Mouse (Mus musculus): ENCODE results near the gene Scfd2. TPM values are rescaled to one million over a fixed set of nuclear protein-coding genes. Genes with fewer than 3 reads are reported as not detected.
A peak's percentile ranks its signal among the peaks of the same experiment; 100 is the strongest.

Scfd2 gene
- polyA plus RNA-seq, 1 experiment = 22.7 TPM

DNA sequence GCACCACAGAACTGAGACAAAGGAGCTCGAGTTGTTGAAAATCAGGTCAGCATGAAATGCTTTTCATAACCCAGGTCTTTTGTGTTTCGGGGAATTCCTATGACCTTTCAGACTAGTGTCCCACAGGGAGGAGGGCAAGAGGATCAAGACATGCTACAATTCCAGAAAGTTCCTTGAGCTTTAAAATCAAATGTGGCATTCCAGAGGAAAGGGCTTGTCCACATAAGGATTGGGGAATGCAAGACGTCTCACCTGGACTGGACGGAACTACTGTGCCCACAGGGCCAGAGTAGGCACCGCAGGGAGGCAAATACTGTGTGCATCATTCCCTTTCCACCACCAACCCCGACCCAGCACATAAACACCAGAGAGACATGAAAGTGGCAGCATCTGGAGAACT, 266.4 kb downstream of the Scfd2 start:
- TF ChIP-seq POLR2A (IDR thresholded peaks at IDR 0.05; ENCODE audit: extremely low read depth, insufficient read depth, low read length) (no peak), CTCF (IDR thresholded peaks at IDR 0.05; ENCODE audit: extremely low read depth, insufficient read depth, low read length) (no peak)
- H3K4me1 ChIP-seq (ENCODE audit: control insufficient read depth, insufficient read depth, low read length) = peaks cover 9% of the 10 kb centered on the region
- no peak overlapping the region for H3K27ac ChIP-seq (ENCODE audit: insufficient read depth, low read length)
- H3K4me3 ChIP-seq (ENCODE audit: insufficient read depth, low read length) = no peak overlapping the region

DNA sequence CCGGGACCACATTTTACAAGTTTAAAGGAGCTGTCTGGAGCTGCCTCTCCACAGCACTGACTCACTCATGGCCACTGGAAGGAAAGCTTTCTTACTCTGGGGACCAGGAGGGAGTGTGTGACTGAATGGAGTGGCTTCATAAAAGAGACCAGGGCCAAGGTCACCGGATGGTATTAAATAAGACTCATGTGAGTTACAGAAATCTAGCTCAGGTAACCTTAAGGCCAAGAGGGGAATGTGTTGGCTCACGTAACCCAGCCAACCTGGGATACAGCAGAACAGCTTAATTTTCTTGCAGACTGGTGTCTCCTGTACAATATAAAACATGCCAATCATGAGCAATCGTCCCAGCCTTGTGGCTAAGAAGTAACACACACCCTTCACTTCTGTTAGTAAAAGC, 267.0 kb downstream of the Scfd2 start:
- Histone ChIP-seq H3K4me1 (ENCODE audit: control insufficient read depth, insufficient read depth, low read length) (peaks cover 10% of the 10 kb centered on the region), H3K27ac (ENCODE audit: insufficient read depth, low read length) (no peak overlapping the region), H3K4me3 (ENCODE audit: insufficient read depth, low read length) (no peak overlapping the region)
- TF ChIP-seq POLR2A (IDR thresholded peaks at IDR 0.05; ENCODE audit: extremely low read depth, insufficient read depth, low read length) (no peak), CTCF (IDR thresholded peaks at IDR 0.05; ENCODE audit: extremely low read depth, insufficient read depth, low read length) (no peak)

DNA sequence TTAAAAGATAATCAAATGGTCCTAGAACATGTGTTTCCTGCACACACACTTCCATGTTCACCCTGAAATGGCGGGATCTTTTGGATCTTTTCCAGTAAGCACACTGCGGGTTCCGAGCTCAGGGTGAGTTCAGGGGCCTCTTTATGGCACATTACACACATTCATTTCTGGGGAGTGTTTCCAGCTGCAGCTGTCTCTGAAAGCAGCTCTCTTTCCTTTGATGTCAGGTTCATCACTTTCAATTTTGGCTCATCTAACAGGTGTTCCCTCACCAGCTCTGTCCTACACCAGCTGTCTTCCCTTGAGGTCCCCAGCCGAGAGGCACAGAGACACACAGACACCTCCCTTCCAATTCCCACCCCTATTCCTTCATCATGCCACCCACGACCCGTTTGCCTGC, 270.5 kb downstream of the Scfd2 start:
- Histone ChIP-seq H3K27ac (ENCODE audit: insufficient read depth, low read length) (peak overlapping the region; percentile 63), H3K4me3 (ENCODE audit: insufficient read depth, low read length) (no peak overlapping the region), H3K4me1 (ENCODE audit: control insufficient read depth, insufficient read depth, low read length) (peaks cover 12% of the 10 kb centered on the region)
- no peak for TF ChIP-seq CTCF (IDR thresholded peaks at IDR 0.05; ENCODE audit: extremely low read depth, insufficient read depth, low read length)
- no peak for TF ChIP-seq POLR2A (IDR thresholded peaks at IDR 0.05; ENCODE audit: extremely low read depth, insufficient read depth, low read length)

DNA sequence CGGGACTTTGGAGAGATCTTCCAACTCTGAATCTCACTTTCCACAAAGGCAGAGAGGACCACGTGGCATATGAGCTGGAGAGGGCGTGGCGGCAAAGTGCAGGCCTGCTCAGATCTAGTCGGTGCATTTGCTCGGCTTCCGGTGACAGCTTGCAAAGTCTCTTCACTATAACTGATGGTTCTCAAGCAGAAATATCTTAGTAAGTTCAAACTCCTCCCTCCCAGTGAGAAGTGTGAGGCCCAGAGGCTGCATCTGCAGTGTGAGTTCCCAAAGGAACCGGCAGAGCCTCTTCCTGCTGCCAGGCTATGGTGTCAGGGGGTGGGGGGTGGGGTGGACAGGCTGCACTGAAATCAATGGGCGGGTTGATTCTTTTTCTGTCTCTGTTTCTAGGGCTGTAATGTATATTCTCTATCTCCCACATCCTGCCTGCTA, 271.2 kb downstream of the Scfd2 start:
- H3K4me1 ChIP-seq (ENCODE audit: control insufficient read depth, insufficient read depth, low read length) = peaks cover 14% of the 10 kb centered on the region
- no peak for TF ChIP-seq POLR2A (IDR thresholded peaks at IDR 0.05; ENCODE audit: extremely low read depth, insufficient read depth, low read length)
- no peak for TF ChIP-seq CTCF (IDR thresholded peaks at IDR 0.05; ENCODE audit: extremely low read depth, insufficient read depth, low read length)
- no peak overlapping the region for H3K27ac ChIP-seq (ENCODE audit: insufficient read depth, low read length)
- H3K4me3 ChIP-seq (ENCODE audit: insufficient read depth, low read length) = no peak overlapping the region

DNA sequence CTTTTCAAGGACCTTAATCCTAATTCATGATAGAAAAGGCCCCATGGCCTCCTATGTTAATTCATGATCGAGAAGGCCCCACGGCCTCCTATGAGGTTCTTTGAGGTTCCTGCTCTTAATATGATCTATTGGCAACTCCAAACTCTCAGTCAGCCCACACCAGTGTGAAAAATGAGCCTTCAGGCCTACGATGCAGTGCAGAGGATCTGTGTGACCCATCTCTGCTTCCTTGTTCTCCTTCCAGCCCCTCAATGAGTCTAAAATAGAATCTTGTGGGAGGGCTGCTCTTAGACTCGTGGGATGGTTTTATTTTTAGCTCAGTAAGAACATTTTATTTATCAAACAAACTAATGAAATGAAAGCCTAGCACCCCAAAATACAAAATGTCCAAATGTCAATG, 274.9 kb downstream of the Scfd2 start:
- Histone ChIP-seq H3K4me1 (ENCODE audit: control insufficient read depth, insufficient read depth, low read length) (peaks cover 18% of the 10 kb centered on the region), H3K27ac (ENCODE audit: insufficient read depth, low read length) (no peak overlapping the region), H3K4me3 (ENCODE audit: insufficient read depth, low read length) (no peak overlapping the region)
- TF ChIP-seq POLR2A (IDR thresholded peaks at IDR 0.05; ENCODE audit: extremely low read depth, insufficient read depth, low read length) (no peak), CTCF (IDR thresholded peaks at IDR 0.05; ENCODE audit: extremely low read depth, insufficient read depth, low read length) (no peak)

DNA sequence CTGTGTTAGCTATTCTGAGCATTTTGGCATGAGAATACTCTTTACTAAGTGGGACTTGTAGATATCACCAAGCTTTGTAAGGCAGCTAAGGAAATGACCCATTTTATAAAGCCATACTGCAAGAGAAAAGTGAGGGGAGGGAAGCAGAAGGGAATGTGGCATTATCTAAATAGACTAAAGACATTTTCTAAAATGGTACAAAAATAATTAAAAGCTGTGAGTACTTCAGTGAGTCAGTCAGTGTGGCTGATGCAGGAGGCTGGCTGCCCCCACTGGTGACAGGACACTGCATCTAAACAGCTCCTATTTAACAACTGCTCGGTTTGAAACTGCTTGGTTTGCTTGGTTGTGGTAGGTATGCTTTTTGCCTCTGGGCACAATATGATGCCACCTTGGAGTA, 276.6 kb downstream of the Scfd2 start:
- Histone ChIP-seq H3K27ac (ENCODE audit: insufficient read depth, low read length) (peak overlapping the region; percentile 72), H3K4me3 (ENCODE audit: insufficient read depth, low read length) (no peak overlapping the region), H3K4me1 (ENCODE audit: control insufficient read depth, insufficient read depth, low read length) (peaks cover 16% of the 10 kb centered on the region)
- TF ChIP-seq POLR2A (IDR thresholded peaks at IDR 0.05; ENCODE audit: extremely low read depth, insufficient read depth, low read length) = no peak
- no peak for TF ChIP-seq CTCF (IDR thresholded peaks at IDR 0.05; ENCODE audit: extremely low read depth, insufficient read depth, low read length)

DNA sequence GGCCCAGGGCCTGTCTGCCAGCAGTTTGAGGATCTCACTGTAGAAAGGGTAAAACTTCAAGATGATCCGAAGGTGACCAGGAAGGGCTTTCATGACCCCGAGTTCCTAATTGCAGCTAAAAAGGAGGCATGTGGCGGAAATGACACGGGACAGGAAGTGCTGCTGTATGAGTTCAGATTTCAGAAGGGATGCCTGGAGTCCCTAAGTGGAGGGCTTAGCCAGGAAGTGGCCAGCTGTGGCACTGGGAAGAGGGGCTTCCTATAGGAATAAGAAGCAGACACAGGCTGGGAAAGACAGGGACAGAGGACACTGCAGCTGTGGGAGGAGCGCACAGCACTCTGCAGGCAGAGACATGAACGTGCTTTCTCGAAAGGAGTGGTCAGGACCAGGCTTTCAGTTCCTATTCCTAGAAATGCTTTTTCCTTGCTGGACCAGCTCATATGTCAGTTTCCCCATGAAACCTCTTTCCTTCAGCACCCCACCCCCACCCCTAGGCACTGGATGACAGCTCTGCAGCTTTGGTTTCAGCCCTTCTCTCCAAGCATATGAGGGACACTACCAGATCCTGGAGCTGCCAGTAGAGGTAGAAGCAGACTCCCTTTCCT, 277.7 kb downstream of the Scfd2 start:
- Histone ChIP-seq H3K27ac (ENCODE audit: insufficient read depth, low read length) (peak overlapping the region; percentile 31), H3K4me3 (ENCODE audit: insufficient read depth, low read length) (no peak overlapping the region)
- TF ChIP-seq CTCF (IDR thresholded peaks at IDR 0.05; ENCODE audit: extremely low read depth, insufficient read depth, low read length) (no peak), POLR2A (IDR thresholded peaks at IDR 0.05; ENCODE audit: extremely low read depth, insufficient read depth, low read length) (no peak)

DNA sequence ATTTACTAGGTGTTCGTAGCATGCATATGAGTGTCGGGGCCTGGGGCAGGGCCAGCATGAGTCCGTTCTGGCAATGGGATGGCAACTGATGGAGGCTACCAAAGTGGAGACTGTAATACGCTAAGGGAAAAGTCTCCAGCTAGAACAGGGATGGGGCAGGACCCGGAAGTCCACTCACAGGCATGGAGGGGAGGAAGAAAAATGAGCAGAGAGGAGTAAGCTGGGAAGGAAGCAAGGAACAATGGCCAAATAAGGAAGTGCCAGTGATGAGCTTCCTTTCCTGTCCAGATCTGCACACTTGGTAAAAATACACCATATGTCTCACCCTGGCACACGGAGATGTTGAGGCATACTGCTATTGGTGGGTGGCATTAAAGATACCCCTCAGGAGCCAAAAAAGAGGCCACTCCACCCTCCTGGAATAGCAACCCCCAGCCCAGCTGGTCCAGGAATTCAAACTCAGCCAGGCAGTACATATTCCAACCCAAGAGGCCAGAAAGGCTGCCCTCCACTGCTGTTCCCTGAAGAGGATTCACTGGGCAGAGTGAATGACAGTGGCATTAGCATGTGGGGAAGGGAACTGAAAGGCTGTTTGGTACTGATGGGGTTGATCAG, 278.8 kb downstream of the Scfd2 start:
- no peak for TF ChIP-seq POLR2A (IDR thresholded peaks at IDR 0.05; ENCODE audit: extremely low read depth, insufficient read depth, low read length)
- no peak overlapping the region for H3K4me3 ChIP-seq (ENCODE audit: insufficient read depth, low read length)
- H3K27ac ChIP-seq (ENCODE audit: insufficient read depth, low read length) = peak overlapping the region; percentile 31
- H3K4me1 ChIP-seq (ENCODE audit: control insufficient read depth, insufficient read depth, low read length) = peaks cover 16% of the 10 kb centered on the region

More for the DNA sequence above, 277.7 kb downstream of the Scfd2 start:
- H3K4me1 ChIP-seq (ENCODE audit: control insufficient read depth, insufficient read depth, low read length) = peaks cover 16% of the 10 kb centered on the region

DNA sequence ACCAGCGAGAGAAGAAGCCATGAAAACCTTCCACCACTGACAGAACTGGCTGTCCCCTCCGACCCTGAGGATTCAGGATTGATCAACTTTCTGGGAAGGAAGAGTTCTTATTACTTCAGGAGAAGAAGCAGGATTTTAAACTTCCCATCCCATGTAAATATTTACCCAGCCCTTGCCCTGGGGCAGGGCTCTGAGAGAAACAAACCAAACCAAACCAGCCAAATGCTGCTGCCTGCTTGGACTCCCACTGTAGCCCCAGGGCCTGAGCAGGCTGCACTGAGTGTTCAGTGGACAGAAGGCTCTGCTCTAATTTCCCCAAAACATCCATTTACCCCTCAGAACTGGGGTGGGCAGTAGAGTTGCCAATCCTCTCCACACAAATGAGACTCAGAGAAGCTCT, 280.6 kb downstream of the Scfd2 start:
- no peak for TF ChIP-seq CTCF (IDR thresholded peaks at IDR 0.05; ENCODE audit: extremely low read depth, insufficient read depth, low read length)
- no peak for TF ChIP-seq POLR2A (IDR thresholded peaks at IDR 0.05; ENCODE audit: extremely low read depth, insufficient read depth, low read length)
- H3K4me3 ChIP-seq (ENCODE audit: insufficient read depth, low read length) = no peak overlapping the region
- peaks cover 18% of the 10 kb centered on the region for H3K4me1 ChIP-seq (ENCODE audit: control insufficient read depth, insufficient read depth, low read length)
- no peak overlapping the region; the same call in 1 of the 2 replicates for H3K27ac ChIP-seq (ENCODE audit: insufficient read depth, low read length)

DNA sequence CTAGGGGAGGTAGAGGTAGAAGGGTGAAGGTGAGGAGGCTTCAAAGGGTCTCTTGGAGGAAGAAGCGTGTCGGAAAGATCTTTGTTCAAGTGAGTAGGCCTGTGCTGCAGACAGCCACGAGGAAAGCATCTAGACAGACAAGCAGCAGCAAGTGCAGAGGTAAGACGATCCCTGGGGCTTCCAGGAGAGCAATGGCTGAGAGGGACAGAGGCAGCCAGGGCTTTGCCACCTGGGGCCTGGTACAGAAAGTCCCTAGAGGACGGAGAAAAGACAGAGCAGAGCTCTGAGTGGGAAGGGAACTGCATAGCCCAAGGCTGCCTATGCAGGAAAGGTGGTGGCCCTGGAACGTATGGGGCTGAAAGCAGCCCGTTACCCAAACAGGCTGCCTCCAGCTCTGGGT, 281.3 kb downstream of the Scfd2 start:
- Histone ChIP-seq H3K4me3 (ENCODE audit: insufficient read depth, low read length) (no peak overlapping the region), H3K27ac (ENCODE audit: insufficient read depth, low read length) (no peak overlapping the region), H3K4me1 (ENCODE audit: control insufficient read depth, insufficient read depth, low read length) (peaks cover 17% of the 10 kb centered on the region)
- TF ChIP-seq POLR2A (IDR thresholded peaks at IDR 0.05; ENCODE audit: extremely low read depth, insufficient read depth, low read length) (no peak), CTCF (IDR thresholded peaks at IDR 0.05; ENCODE audit: extremely low read depth, insufficient read depth, low read length) (no peak)
